Mouse (Mus musculus) mesoderm, embryonic 11.5 days (tissue): ENCODE data around the gene Spryd4.
"Not testable (repeated sequence)": the region's sequence is repeated elsewhere in the genome, so short reads cannot be mapped to it uniquely, and the experiment has no call there.

Experiments used
- DNase-seq: peaks from one replicate; pipeline ENCODE4 v3.0.0-alpha.2; 2012; ENCODE audit warnings: low read depth, low spot score

The Spryd4 gene

DNA sequence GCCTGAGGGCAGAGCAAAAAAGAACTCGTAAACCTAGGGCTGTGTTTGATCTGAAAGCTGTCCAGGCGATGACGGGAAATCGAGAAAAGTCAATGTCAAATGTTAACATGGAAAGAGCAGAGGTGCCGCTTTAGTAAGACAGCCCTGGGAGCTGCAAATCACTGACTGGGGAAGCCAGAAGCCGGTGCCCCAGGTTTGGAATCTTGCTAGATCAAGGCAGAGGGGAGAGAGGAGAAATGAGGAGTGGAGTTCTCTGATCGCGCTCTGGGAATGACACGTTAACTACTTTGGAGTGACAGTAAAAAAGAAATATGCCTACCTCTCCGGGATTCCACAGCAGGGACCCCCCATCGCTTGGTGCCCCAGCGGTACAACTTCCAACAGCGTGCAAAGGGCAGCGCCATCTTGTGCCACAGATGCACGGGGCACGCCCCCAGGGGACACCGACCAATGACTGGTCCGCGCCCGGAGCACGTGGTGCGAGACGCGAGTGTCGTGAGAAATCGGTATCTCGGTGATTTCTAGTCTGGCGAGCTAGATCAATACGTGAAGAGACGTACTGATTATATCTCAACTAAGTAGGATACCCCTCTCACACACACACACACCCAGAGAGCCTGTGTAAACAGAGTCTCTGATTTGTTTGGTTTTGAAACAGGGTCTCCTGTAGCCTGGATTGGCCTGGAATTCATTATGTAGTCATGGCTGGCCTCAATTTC, at the start of gene Spryd4:
Spryd4 (minus strand) TSS at position 418 of the 719 bp plus-strand sequence.
- DNase-seq, result peak; percentile 94

DNA sequence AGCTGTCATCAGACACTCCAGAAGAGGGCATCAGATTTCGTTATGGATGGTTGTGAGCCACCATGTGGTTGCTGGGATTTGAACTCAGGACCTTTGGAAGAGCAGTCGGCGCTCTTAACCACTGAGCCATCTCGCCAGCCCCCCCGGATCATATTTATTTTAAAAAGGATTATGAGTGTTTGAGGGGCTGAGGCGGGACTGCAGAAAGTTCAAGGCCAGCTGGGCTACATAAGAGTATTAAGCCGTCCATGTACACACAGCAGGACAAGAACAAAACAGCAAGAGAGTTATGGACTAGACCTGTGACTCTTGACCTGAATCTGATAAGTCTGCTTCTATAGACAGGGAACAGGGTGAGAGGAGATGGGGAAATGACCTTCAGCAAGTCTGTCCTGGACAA, 48.8 kb upstream of the Spryd4 start:
- not testable (repeated sequence) for DNase-seq

DNA sequence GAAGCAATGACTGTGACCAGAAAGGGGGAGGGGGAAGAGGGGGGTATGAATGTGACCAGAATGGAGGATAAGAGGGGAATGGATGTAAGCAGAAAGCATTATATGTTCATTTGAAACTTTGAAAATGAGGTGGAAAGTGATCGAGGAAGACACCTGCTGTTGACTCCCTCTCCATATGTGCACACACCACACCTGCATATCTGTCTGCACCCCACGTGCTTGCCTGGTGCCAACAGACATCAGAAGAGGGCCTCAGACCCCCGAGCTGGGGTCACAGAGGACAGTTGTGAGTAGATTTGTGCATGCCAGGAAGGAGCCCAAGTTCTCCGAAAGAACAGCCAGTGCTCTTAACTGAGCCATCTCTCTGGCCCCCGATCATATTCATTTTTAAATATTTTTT, 48.3 kb upstream of the Spryd4 start:
- DNase-seq, result no peak

DNA sequence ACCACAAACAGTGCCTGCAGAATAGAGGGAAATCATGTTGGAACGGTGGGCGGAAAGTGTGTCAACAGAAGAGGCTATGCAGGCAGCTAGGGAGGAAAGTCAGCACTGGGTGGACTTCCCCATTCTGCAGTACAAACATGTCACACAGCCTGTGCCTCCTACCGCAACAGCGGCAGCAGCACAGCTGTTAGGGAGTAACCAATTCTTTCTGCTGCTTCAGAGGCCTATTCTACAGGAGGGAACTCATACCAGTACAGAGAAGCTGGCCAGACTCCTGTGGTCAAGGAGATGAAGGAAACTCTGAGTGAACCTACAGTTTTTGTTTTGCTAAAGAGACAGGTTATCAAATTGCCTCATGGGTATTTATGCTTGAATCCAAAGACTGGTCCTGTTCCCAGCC, 47.3 kb upstream of the Spryd4 start:
- DNase-seq, result no peak

DNA sequence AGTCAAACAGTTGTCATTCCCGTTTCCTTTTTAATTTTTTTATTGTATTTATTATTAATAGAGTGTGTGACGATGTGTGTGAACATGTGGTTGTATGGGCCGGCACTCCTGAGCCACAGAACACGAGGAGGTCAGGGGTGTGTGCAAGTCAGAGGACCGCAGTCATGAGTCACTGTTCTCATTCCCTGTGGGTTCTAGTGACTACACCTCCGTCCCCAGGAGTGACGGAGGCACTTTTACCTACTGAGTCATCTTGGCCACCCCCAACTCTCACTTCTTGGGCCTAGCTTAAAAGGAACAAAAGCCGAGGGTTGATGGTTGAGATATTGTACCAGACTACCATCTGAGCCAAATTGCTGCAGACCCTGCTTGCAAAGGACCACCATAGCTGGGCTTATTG, 44.7 kb upstream of the Spryd4 start:
- DNase-seq, result no peak

DNA sequence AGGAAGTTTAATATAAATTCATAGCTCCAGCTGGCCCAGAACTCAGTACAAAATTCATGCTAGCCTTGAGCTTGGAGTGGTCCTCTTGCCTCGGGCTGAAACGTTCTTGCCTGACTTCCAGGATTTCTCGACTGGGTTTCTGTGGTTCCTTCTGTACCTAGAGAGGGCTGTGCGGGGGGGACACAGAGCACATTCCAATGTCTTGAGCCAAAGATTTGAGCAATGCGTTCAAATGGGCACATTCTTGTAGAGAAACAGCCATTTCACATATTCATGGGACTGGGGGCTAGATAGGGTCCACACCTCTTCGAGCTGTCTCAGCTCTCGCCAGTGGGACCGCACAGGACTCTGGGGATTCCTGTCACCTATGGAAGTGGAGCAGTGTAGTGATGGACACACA, 44.3 kb upstream of the Spryd4 start:
- no peak for DNase-seq

DNA sequence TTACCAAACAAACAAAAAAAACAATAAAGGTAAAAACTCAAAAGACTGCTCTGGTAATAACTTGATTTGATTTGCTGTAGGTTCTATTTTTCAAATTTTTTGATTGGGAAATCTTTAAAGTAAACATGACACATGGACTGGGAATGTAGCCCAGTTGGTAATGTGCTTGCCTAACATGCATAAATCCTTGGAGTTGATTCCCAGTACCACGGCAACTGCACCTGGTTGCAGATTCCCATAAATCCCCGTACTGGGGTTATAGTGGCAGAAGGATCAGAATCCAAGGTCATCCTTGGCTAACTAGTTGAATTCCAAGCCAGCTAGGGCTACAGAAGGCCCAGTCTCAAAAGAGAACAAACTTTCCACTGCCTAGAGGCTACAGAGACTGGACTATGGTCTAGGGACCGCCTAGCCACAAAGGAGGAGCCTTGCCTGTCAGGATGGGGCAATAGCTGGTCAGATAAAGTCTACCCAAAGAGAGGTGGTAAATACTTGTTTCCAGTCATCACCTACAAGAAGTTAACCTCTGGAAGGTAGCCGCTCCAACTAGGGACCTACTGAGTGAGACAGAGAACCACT, 42.2 kb upstream of the Spryd4 start, which contains the start of gene Apon:
Apon (plus strand) TSS at position 420 of the 579 bp plus-strand sequence.
- DNase-seq, result no peak

DNA sequence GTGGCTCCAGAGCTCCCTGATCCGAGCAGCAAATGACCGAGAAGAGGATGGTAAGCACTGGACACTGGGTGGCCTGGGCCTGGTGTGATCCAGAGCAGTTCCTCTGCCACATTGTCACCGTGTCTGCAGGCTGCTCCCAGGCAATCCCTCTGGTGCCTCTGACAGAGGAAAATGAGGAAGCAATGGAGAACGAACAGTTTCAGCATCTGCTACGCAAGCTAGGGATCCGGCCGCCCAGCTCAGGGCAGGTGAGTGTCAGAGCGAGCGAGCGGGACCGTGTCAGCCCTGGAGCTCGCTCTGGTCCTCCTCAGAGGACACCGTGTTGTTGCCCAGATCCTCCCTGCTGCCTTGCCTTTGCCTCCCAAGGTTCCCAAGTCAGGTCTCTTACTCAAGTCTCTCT, 39.0 kb upstream of the Spryd4 start:
- DNase-seq, result no peak

DNA sequence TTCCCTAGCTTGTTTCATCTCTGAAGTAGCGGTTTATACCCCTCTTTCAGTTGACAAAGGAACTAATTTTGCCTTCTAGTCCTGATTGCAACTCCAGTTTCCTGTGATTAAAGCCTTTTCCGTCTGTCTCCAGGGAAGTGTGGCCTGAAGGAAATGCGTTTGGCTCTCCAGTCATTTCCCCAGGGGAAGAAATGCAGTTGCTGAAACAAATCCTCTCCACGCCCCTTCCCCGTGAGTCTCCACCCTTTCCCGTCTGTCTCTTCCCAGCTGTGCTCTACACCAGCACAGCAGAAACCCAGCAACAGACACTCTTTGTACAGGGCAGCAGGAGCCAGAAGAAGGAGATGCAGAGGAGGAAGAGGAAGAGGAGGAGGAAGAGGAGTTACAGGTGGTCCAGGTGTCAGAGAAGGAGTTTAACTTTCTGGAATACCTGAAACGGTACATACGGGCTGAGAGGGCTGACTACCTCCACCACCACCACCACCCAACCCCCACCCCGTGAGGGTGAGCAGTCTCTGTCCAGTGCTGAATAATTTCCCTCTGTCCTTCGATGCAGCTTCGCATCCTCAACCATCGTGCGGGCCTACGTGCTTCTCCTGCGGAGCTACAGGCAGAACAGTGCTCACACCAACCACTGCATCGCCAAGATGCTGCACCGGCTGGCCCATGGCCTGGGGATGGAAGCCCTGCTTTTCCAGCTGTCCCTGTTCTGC, 35.6 kb upstream of the Spryd4 start:
- DNase-seq, result no peak

DNA sequence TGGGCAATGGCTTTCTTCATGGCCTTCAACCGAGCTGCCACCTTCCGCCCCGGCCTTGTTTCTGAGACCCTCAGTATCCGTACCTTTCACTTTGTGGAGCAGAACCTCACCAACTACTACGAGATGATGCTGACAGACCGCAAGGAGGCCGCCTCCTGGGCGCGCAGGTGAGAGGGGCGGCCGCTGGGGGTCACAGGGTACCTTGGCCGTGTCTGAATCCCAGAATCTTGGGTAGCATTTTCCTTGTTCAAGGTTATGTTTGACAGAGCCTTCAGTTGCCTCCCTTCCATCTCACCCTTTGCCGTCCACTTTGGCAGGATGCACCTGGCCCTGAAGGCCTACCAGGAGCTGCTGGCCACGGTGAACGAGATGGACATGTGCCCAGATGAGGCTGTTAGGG, 32.5 kb upstream of the Spryd4 start:
- no peak for DNase-seq

DNA sequence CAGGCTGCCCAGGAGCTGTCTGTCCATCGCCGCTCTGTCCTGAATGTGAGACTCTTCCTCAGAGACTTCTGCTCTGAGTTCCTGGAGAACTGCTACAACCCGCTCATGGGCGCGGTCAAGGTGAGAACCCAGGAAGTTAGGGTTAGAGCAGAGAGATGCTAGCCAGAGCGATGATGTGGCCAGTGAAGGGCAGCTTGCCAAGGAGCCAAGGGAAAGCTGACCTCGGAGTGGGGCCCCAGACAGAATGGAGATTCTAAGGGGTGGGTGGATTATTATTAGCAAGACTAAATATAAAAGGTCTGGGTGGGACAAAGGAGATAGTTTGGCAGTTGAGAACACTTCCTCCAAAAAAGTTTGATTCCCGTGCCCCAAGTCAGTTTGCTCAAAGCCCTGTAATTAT, 31.6 kb upstream of the Spryd4 start:
- DNase-seq, result no peak

DNA sequence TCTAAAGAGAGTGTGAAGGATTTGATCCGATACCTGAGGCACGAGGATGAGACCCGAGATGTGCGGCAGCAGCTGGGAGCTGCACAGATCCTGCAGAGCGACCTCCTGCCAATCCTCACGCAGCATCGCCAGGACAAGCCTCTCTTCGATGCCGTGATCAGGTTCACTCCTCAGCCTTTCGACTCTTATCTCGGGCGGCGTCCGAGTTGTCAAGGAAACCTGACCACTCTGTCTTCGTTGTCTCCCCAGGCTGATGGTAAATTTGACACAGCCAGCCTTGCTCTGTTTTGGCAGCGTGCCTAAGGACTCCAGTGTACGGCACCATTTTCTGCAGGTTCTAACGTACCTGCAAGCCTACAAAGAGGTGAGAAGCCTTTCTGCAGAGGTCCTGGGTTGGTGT, 28.5 kb upstream of the Spryd4 start:
- no peak for DNase-seq

DNA sequence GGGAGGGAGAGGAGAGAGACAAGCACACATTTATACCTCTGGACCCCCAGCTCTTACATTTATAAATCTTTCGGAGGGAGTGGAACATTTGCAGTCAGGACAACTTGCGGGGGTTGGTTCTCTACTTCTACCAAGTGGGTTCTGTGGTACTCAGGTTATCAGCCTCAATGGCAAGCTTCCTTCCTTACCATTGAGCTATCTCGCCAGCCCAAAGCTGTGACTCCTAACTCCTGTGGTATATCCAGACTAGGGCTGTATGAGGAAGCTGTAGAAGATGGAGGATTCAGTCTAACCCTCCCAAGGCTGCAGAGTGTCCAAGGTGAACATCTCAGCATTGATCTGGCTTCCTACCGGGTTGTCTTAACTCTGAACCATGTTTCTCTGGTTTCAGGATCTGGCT, 27.5 kb upstream of the Spryd4 start:
- DNase-seq, result no peak

DNA sequence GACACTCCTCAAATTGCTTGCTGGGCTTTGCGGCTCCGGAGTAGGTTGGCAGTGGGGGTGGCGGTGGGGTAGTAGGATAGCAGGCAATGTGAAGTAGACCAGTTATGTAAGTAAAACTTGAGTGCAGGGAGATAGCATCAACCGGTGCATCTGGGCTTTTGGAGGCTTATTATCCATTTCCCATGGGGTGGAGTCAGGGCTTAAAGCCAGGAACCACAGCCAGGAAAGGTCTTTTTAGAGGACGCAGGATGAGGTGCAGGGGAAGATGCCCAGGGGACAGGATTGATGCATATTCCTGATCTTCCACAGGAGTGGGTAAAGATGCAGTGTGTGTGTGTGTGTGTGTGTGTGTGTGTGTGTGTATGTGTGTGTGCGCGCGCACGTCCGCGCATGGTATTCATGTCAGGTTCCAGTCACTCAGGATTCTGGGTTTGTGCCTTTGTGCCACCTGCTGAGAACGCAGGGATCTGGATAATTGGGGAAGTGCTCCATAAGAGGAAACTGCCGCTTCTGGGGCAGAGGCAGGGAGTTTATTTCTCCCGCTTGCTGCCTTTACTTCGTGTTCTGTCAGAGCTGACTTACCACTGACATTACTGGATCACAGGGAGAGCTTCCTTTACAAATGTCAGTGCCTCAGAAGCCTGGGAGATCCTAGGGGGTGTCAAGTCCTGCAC, 26.3 kb upstream of the Spryd4 start:
- DNase-seq, result no peak

DNA sequence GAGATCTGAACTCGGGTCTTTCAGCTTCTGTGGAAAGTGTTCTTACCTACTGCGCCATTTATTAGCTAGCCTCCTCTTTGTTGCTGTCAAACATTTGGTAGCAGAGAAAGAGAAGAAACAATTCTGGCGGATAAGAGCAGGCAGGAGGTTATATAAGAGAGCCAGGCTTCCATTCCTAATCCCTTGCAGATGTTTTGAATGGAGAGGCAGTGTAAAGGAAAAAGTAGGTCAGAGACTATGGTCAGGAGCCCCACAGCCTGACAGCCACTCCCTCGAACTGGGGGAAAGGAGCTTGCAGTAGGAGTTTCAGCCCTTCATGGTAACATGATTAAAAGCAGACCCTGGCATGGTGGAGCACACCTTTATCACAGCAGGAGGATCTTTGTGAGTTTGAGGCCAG, 24.7 kb upstream of the Spryd4 start:
- no peak for DNase-seq

DNA sequence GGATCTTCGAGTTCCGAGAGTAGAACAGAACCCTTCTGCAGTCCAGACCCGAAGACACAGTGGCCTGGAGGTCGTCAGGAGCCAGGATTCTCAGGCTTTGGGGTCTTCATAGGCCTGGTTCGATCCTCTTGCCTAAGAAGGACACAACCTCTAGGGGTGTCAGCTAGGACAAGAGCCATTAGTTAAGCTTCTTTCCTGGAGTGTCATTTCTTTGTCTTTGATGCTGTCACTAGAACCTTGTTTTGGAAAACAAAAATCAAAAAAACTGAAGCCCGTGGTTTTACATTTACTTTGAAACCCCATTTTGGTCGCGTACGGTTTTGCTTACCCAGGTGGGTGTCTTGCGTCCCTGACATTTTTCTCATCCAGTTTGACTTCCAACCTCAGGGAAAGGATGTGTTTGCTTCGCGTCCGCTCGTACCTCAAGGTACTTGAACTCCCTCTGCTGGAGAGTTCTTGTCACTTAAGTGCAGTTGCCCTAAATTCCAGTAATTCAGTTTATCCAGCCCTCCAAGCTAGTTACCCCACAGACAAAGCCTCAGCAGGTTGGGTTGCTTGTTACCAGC, 20.9 kb upstream of the Spryd4 start:
- DNase-seq, result peak; percentile 85

DNA sequence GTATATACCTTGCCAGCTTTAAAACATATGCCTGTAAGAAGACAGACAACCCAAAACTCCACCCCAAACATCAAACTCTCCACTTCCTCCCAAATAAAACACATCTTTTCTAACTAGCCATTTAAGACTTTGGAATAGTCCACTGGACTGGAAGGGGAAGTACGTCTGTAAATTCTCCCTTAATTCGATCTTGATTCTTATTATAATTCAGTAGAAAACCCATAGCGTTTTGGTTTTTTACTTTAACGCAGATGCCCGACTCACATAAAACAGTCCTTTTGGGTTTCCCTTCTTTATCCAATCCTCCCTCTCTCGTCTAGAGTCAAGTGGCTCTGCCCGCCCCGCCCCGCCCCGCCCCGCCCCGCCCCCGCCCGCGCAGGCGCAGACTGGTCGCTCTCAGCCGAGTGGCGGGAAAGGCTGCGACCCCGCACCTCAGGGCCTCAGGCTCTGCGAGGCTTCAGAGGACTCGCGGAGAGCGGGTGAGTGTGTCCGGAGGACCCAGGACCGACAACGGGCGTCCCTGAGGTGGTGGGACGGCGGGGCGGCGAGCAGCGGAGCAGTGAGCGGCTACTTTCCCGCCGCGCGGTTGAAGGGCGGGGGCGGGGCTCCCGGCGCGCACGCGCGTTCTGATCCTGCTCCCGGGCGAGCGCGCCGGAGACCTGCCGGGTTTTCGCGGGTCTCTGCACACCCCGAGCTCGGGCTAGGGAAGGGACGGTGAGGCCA, 20.3 kb upstream of the Spryd4 start, which contains the start of gene Timeless:
Timeless (plus strand) TSS at position 369 of the 723 bp plus-strand sequence.
- DNase-seq, result peak; percentile 84

DNA sequence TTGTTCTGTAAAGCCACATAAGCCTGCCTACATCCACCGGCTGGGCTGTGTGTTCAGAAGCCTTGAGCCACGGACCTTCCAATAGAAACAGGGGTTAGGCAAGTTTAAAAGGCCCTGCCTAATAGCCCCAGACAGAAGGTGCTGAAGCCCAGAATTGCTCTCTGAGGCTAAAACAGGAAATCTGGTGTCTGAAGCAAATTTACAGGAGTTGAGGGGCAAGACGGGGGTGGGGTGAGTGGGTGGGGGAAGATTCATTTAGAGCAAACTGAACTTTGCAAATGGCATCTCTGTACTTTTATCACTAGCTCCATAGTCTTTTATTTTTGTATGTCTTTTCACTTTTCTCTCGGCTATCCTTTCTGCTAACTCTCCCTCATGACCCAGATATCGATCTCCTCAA, 19.5 kb upstream of the Spryd4 start:
- DNase-seq, result no peak

DNA sequence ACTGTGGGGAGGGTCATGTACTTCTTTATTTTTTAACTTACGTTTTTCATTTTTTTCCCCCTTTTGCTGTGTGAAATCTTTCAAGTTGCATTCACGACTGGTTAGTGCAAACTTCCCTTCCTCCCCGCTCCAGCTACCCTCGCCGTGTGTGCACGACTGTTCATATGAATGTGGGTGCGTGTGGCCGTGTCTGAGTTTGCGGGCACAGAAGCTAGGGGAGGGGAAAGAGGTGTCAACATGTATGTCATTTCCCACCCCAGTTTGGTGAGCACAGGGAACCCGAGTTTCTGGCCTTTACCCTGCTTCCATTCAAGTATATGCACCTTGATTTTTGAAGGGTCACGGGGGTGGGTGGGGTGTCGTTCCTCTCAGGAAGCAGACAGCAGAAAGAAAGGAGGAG, 19.0 kb upstream of the Spryd4 start:
- DNase-seq, result no peak

DNA sequence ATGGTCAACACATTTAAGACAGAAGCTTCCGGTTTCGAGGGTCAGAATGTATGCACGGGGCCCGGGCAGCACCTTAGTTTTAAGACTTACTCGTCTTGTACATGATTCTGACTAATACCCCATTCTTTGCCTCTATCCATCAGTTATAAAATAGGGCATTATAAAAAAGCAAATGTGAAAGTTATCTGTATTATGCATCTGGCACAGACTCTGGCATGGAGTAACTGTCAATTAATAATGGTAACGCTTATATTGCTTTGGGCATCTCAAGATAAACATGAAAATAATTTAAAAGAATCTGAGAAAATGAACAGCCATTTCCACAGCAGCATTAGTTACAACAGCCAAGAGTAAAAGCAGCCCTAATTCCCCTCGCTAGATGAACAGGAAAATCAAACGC, 16.4 kb upstream of the Spryd4 start:
- no peak for DNase-seq

DNA sequence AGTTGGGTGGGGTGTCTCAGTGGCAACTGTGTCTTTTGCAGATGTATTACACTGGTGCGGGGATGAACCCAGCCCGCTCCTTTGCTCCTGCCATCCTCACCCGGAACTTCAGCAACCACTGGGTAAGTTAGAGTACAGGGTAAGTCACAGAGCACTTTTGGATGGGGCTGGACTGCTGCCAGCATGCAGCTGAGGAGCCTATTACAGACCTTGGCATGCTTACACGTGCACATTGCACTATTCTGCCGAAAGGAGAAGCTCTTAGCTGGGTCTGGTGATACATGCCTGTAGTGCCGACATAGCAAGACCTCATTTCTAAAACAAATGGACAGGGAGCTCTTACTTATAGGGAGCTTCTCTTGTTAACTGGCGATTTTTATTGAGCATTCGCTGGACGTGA, 16.0 kb upstream of the Spryd4 start:
- DNase-seq, result no peak
